Mouse (Mus musculus) spleen, postnatal 10 days (tissue): ENCODE measurements around the gene Htatsf1.

Experiments used
- DNase-seq, 2 experiments: peaks; one replicate each; pipeline ENCODE4 v3.0.0; 2021 to 2022; ENCODE audit warnings: low spot score in 2 of 2

Gene Htatsf1

DNA sequence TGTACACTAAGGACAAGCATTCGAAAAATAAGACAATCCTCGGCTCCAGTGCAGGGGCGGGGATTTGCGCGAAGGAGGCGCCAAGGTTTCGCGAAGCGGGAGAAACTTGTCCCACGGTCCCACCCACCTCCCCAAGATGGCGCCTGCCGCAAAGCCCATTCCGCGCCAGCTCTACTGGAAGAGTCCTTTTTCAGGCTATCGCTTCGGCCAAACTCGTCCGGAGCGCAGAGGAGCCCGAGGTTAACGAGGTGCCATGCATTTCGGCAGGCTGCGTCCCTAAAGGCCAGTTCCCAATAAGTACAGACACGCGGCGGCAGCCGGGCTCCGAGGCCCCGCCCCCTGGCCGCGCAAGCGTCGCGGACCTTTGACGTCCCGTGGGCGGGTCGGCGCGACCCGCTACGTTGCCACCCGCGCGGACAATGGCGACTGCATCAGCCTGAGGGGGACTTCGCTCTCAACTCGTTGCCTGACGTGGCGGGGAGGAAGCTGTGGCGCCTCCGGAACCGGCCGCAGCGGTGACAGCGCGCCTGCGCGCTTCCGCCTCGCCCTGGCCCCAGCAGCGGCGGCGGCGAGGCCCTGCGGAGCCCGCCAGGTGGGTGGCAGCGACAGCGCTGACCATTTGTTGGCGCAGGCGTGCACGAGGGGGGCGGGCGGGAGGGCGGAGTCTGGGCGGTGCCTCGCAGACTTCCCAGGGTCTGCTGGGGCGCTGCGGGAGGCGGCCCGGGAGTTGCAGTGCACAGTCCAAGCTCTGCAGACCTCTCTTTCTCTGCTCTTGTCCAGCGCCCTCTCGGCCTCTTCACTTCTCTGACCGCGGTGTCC lies at the start of gene Htatsf1:
TSS of gene Htatsf1 (plus strand) at position 410 of the 819 bp plus-strand sequence.
- peak; percentile 78 to 80 for DNase-seq

DNA sequence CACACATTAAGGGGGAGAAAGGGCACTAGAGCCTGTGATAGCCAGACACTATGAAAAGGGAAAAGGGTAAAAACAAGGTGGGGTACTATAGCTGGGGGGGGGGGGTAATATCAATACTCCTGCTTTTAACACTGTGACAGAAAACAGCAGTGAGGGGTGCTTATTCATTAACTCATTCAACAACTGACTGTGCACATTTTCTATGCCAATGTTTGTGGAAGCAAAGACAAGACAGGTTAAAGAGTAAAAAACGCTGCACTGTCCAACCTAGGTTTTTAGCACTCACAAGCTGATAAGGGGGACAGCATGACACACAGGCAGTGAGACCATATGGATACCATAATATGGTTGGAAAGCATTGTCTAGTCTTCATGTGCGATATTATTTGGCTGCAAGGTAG lies 40.5 kb upstream of the Htatsf1 start:
- no peak for DNase-seq

DNA sequence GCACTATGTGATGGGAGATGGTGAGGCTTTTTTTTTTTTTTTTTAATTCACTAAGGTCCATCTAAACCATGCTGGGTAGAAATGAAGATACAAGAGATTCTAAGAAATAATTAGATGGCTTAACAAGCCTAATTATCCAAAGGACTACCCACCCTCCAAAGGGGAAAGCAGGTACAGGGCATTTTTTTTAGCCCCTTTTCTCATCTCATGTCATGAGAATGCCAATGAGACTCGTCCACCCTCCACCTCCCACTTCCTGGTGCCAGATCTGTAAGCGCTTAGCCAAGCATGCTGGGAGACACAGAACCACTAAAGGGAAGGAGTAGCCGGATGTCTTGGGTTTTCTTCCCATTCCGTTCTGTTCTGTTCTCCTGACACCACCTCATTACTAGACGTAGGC lies 10.6 kb upstream of the Htatsf1 start, which contains the start of gene Brs3:
TSS of gene Brs3 (plus strand) at position 301 of the 400 bp plus-strand sequence.
- DNase-seq = no peak

- DNase-seq = no peak
Measured at GRCm38 (mm10) chrX:57043869-57044268, 9.5 kb upstream of the Htatsf1 start.

- DNase-seq = no peak
Measured at GRCm38 (mm10) chrX:57052848-57053173, 572 bp upstream of the Htatsf1 start.

DNA sequence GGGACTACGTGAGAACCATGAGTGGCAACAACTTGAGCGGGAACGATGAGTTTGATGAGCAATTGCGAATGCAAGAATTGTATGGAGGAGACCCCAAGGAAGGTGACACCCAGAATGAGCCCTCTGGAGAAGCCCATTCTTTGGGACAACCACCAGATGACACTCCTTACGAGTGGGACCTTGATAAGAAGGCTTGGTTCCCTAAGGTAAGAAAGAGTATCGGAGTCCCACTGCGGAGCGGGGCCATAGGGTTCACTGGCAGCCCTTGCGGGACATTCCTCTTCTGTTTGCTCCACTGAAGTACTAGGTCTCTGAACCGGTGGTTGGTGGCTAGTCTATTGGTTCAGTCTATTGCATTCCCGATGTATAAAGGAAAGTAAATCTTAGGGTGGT lies 606 bp downstream of the Htatsf1 start:
- DNase-seq = no peak

GRCm38 (mm10) chrX:57081496-57081895 lies 28.1 kb downstream of the Htatsf1 start:
- DNase-seq = no peak

DNA sequence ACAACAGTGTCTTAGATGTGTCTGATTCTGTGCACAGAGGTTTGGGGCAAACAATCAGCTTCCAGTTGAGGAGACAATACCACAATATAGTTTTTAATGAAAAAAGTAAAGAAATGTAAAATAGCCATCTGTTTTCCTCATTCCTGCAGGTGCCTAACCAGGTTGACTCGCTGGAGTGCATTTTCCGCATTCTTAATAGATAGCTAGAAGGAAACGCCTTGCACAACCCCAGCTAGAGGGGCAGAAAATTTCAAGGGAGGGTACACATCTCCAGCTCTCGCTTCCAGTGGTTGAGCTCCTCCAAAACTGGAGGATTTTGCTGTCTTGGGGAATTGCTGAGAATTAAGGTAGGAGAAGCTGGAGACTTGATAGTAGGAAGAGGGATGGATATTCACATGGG lies 34.4 kb downstream of the Htatsf1 start, which contains the start of gene Vgll1:
TSS of gene Vgll1 (plus strand) at position 301 of the 400 bp plus-strand sequence.
- no peak for DNase-seq

DNA sequence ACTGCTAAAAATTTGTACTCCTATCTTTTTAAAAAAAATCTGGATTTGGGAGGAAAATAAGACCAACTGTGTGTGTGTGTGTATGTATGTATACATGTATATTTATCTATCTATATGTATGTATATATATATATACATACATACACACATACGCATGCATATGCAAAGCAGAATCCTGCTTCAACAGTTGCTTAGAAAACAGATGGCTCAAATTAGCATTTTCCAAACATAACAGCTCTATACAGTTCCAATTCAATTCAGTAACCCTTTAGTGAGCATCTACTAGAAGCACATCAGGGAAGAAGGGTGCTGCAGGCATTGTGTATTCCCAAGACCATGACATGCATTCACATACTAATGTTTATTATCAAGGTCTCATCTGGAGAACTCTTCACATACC lies 50.0 kb downstream of the Htatsf1 start:
- no peak for DNase-seq

GRCm38 (mm10) chrX:57106956-57107355 lies 53.6 kb downstream of the Htatsf1 start:
- DNase-seq = no peak
